Comparison of ENCODE assay signal across 22 mouse cellular contexts in genomic region chr15:5142047-5142446, GRCm38 (mm10). TPM values are rescaled to one million over a fixed set of nuclear protein-coding genes. Genes with fewer than 3 reads are reported as not detected.
A peak's percentile ranks its signal among the peaks of the same experiment; 100 is the strongest.
DNase-seq lines count a peak whose midpoint lies in the region; ATAC-seq and TF ChIP-seq lines count a peak whose summit lies in the region.
"Had no signal": no experiment of that assay in that cellular context is flagged by ENCODE, and none has a peak within 500 bp of the region (broad histone marks: within the 10 kb centered on the region; RNA-seq: fewer than 3 reads in every experiment).

No protein-coding gene starts in this region.

- WGBS in liver, embryonic 12.5 days (ENCODE audit: insufficient replicate concordance) = 33% methylated on average over 5 of the region's 5 CpGs

- H3K4me2 ChIP-seq in liver, embryonic 12.5 days = peak overlapping the region; percentile 14; the same call in 1 of the 2 replicates
- no peak overlapping the region for H3K4me2 ChIP-seq in myocyte (ENCODE audit: low read depth)
- H3K4me2 ChIP-seq: forebrain, embryonic 13.5 days; heart, embryonic 11.5 days; hindbrain, embryonic 14.5 days; limb, embryonic 15.5 days; midbrain, embryonic 15.5 days had no signal

- peaks cover 11% of the 10 kb centered on the region; the same call in 1 of the 2 replicates for H3K36me3 ChIP-seq in liver, embryonic 12.5 days
- no peaks in the 10 kb centered on the region for H3K36me3 ChIP-seq in myocyte (ENCODE audit: control insufficient read depth, insufficient read depth)
- H3K36me3 ChIP-seq: limb, embryonic 15.5 days; midbrain, embryonic 15.5 days had no signal

- H3K27me3 ChIP-seq in liver, embryonic 12.5 days (replicated peaks) = no peaks in the 10 kb centered on the region
- no peaks in the 10 kb centered on the region for H3K27me3 ChIP-seq in myocyte (ENCODE audit: control insufficient read depth, insufficient read depth, insufficient read length)
- H3K27me3 ChIP-seq: forebrain, embryonic 13.5 days; limb, embryonic 15.5 days; midbrain, embryonic 15.5 days had no signal

- peaks cover 30% of the 10 kb centered on the region for H3K79me2 ChIP-seq in myocyte (ENCODE audit: control insufficient read depth, insufficient read depth)

- H3K9ac ChIP-seq in liver, embryonic 12.5 days = 0 out of 2 replicates have a peak overlapping the region, but pooled peaks have one; percentile 3
- H3K9ac ChIP-seq: forebrain, embryonic 13.5 days; hindbrain, embryonic 14.5 days; limb, embryonic 15.5 days; midbrain, embryonic 15.5 days had no signal

- no peak overlapping the region for H3ac ChIP-seq in myocyte (ENCODE audit: control insufficient read depth, insufficient read length)

- H3K4me1 ChIP-seq in liver, embryonic 12.5 days = peaks cover 75% of the 10 kb centered on the region

- no peak overlapping the region for H3K4me3 ChIP-seq in liver, embryonic 12.5 days
- H3K4me3 ChIP-seq in myocyte = no peak overlapping the region
- H3K4me3 ChIP-seq: forebrain, embryonic 13.5 days; limb, embryonic 15.5 days; midbrain, embryonic 15.5 days had no signal

- no peaks in the 10 kb centered on the region for H3K9me3 ChIP-seq in liver, embryonic 12.5 days (replicated peaks)
- H3K9me3 ChIP-seq: forebrain, embryonic 13.5 days; limb, embryonic 15.5 days; midbrain, embryonic 15.5 days had no signal

- no peak for ATAC-seq in liver, embryonic 12.5 days
- ATAC-seq: forebrain, embryonic 13.5 days; lung, postnatal 0 days; midbrain, embryonic 15.5 days had no signal

- H3K27ac ChIP-seq in liver, embryonic 12.5 days = peak overlapping the region; percentile 85
- H3K27ac ChIP-seq: forebrain, embryonic 13.5 days; hindbrain, embryonic 14.5 days; limb, embryonic 15.5 days; midbrain, embryonic 15.5 days had no signal

- peak; percentile 16 for DNase-seq in retina, embryonic 14.5 days (ENCODE audit: low spot score)
- no peak for DNase-seq in retina, postnatal 1 day
- peak; percentile 48 for DNase-seq in c-Kit-negative CD71-positive TER-119-positive erythroid progenitor cells, embryonic 14.5 days (ENCODE audit: low read depth, low spot score)
- no peak for DNase-seq in cerebellum, postnatal 25 days
- no peak for DNase-seq in urinary bladder, postnatal 36 days (ENCODE audit: low spot score in 2 of 2)
- no peak for DNase-seq in thymus, postnatal 25 days
- DNase-seq: adrenal gland, postnatal 14 days; cerebellum, adult 2 months; gastrocnemius, postnatal 36 days; heart, postnatal 14 days; kidney, adult 2 months; kidney, postnatal 10 days; layer of hippocampus, postnatal 36 days; right cerebral cortex, adult 18-20 months had no signal

- TF ChIP-seq POLR2A in myocyte (IDR thresholded peaks at IDR 0.05; ENCODE audit: insufficient read length, low read depth) = no peak

TF ChIP-seq in myocyte, 11 proteins besides CTCF, POLR2A, EP300 and RAD21:
- TF ChIP-seq USF1 (IDR thresholded peaks at IDR 0.05; ENCODE audit: low read depth) (peak; percentile 39), POLR2AphosphoS2 (IDR thresholded peaks at IDR 0.05; ENCODE audit: insufficient read length, low read depth) (no peak)

RNA-seq across cellular contexts. Expression of gene Prkaa1, which starts 1.6 kb away (rescaled TPM):
- polyA plus RNA-seq in liver, embryonic 12.5 days (2016; fragmentation: Nextera tagmentation; extraction: Ambion mirVana) = 21.3 and 22.3 TPM in 2 replicates
- 14.9 TPM for polyA plus RNA-seq in myocyte (2012; fragmentation: generic; extraction: Trizol)

RNA-seq across cellular contexts. Expression of gene Rpl37, which starts 25.6 kb away (rescaled TPM):
- polyA plus RNA-seq in liver, embryonic 12.5 days (2016; fragmentation: Nextera tagmentation; extraction: Ambion mirVana) = 532 and 540 TPM in 2 replicates
- polyA plus RNA-seq in myocyte (2012; fragmentation: generic; extraction: Trizol) = 3,306 TPM

RNA-seq across cellular contexts. Expression of gene Card6, which starts 33.7 kb away (rescaled TPM):
- 0.85 and 1.0 TPM in 2 replicates for polyA plus RNA-seq in liver, embryonic 12.5 days (2016; fragmentation: Nextera tagmentation; extraction: Ambion mirVana)
- 4.2 TPM for polyA plus RNA-seq in myocyte (2012; fragmentation: generic; extraction: Trizol)

RNA-seq across cellular contexts. Expression of gene Ttc33, which starts 43.3 kb away (rescaled TPM):
- polyA plus RNA-seq in liver, embryonic 12.5 days (2016; fragmentation: Nextera tagmentation; extraction: Ambion mirVana) = 18.9 and 19.1 TPM in 2 replicates
- 17.8 TPM for polyA plus RNA-seq in myocyte (2012; fragmentation: generic; extraction: Trizol)

Comparison
In these comparisons a context has a peak if more than half of its experiments do, and no peak if none do; other contexts are left out.
1. DNase-seq: peak in retina, embryonic 14.5 days (single experiment) and c-Kit-negative CD71-positive TER-119-positive erythroid progenitor cells, embryonic 14.5 days (single experiment); none in retina, postnatal 1 day (single experiment), cerebellum, postnatal 25 days (0 of 2), urinary bladder, postnatal 36 days (0 of 2) and thymus, postnatal 25 days (single experiment).